Mouse (Mus musculus): Measurements from ENCODE around the gene Tas2r135.

Tas2r135 gene

DNA sequence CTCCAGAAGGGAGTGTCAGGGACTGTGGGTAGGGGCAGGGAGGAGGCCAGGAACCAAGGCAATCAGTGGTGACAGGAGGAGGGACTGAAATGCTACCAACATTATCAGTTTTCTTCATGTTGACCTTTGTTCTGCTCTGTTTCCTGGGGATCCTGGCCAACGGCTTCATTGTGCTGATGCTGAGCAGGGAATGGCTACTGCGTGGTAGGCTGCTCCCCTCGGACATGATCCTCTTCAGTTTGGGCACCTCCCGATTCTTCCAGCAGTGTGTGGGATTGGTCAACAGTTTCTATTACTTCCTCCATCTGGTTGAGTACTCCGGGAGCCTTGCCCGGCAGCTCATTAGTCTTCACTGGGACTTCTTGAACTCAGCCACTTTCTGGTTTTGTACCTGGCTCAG lies 29.2 kb downstream of the Tas2r135 start, which contains the start of gene Tas2r126:
Gene Tas2r126, plus strand, starts transcription at position 90 of the 400 bp plus-strand sequence.
- no peak for DNase-seq (ENCODE audit: low spot score)

DNA sequence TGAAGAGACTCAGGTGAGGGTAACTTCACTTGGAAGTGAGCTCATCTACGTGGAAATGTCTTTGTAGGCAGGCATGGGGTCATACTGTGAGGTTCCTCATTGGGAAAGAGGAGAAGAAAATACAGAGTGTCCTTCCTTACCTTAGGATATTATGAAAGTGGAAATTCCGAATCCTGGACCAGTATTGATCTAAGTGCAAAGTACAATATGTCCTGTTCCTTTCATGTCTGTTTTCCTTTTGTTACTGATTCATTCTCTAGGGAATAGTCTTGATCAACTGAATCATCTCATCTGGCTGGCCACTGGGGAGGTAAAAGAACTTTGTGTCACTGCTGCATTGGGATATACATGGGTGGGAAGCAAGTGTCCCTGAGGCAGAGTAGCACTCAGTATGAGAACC lies 30.3 kb downstream of the Tas2r135 start:
- DNase-seq (ENCODE audit: low spot score) = no peak

DNA sequence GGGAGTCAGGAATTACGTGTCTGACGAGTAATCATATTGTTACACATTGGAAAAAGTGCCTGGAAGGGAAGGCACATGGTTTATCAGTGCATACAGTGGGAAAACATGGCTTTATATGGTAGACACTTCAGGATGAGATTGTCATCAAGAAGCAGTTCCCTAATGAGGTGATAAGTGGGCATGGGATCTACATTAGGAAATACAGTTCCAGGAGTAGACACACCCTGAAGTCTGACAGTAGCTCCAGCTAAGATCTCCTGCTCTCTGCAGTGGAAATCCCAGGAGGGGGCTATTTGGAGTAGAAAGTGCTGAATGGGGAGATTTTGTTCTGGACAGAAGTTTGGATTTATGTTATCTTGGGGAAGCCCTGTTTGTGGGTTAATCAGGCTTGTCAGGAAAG lies 36.2 kb downstream of the Tas2r135 start:
- no peak for DNase-seq (ENCODE audit: low spot score)

DNA sequence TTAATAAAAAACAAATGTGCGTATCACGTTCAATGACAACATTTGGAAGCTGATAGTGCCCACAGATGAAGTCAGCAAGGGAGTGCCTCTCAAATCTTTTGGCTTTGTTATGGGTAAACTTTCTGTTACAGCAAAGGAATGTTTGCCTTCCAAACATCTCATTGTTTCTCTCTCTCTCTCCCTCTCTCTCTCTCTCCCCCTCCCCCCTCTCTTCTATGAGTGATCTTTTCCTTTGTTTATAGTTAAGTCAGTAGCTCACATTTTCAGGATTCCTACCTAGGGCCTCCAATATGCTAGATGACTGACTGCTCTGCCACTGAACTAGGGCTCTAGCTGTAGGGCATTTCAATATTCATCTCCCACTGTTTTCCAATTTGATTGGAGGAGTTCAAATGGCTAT lies 39.3 kb downstream of the Tas2r135 start:
- DNase-seq (ENCODE audit: low spot score) = no peak

DNA sequence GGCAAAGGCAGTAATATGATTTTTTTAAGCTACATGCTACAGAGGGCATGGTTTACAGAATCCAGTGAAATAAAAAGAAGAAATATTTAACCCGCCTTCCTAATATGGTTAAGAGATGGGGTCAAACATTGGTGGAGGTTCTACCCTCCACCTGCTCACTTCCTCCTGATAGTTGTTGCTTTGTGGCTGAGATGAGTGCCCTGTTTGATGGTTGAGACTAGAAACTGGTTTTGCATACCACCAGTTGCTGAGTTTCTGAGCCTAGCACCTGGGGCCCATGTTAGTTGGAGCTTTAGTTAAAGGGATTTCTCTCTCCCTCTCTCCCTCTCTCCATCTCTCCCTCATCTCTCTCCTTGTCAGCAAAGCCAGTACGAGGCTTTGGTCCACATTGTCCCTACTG lies 42.1 kb downstream of the Tas2r135 start:
- no peak for DNase-seq (ENCODE audit: low spot score)

Measured in ovary, adult 18-20 months (tissue).